Mouse (Mus musculus): ENCODE data around the gene Cotl1. TPM values are rescaled to one million over a fixed set of nuclear protein-coding genes. Genes with fewer than 3 reads are reported as not detected.

Cotl1 gene
- polyA plus RNA-seq, 1 experiment from 2014 or later = 38.1 TPM

DNA sequence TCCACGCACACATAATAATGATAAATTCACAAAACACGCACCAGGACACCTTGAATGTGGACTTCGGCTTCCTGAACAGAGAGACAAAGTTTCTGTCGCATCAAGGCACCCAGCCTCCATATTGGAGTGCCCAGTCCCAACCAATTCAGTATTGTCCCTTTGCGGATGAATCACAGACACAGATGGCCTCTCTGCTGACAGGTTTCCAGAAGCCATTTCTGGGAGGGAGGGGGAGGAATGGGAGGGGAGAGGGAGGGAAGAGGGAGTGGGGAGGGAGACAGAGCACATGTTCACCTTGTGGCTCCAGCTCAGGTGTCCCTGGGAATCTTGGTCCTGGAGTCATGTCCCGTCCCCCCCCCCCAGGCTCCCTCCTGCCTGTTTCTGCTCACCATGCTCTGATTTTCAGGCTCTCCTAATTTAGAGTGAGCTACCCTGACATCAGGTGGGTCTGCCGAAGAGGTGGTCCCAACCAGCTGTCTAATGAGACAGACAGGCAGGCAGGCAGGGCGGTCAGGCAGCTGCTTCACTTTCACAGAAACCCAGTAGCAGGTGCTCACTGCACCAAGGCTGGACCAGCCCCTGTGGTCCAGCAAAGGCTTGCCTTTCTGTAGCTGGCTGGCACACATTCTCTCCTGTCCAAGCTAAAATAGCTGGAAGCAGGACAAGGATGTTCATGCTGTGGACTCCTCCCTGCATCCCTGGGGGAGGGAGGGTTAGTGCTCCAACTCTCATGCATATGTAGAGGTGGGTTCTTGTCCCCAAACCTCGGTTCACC is 51.5 kb downstream of the Cotl1 start:
- H3K36me3 ChIP-seq (ENCODE audit: control insufficient read depth, insufficient read depth) = no peaks in the 10 kb centered on the region
- no peak overlapping the region for H3K9ac ChIP-seq (ENCODE audit: low read depth, low read length)
- 66% methylated on average over 9 of the region's 9 CpGs for WGBS (ENCODE audit: insufficient replicate concordance)
- no peak overlapping the region for H3K4me2 ChIP-seq (ENCODE audit: low read depth, low read length)
- no peak overlapping the region for H3K4me3 ChIP-seq (ENCODE audit: low read depth, low read length)
- peaks cover 16% of the 10 kb centered on the region for H3K4me1 ChIP-seq (ENCODE audit: control insufficient read depth, low read depth, low read length)
- no peak overlapping the region for H3K27ac ChIP-seq (ENCODE audit: low read length)
- ATAC-seq (ENCODE audit: low read depth) = no peak
- H3K27me3 ChIP-seq (ENCODE audit: control insufficient read depth, insufficient read depth, low read depth, low read length) = no peaks in the 10 kb centered on the region
- H3K9me3 ChIP-seq (replicated peaks; ENCODE audit: control insufficient read depth, low read length) = no peaks in the 10 kb centered on the region

DNA sequence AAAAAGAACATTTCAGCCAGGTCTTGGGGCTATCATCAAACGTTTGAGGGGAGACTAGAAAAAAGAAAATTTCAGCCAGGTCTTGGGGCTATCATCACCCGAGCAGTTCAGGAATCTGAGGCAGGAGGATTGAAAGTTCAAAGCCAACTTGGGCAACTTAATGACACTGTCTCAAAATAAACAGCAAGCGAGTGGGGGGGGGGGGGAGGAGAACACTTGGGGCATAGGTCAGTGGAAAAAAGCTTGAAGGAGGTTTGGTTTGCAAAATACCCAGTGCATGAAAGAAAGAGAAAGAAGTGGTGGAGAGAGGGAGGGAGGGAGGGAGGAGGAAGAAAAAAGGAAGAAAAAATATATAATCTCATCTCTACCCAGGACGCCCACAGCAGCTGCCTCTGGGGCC is 53.0 kb downstream of the Cotl1 start:
- no peaks in the 10 kb centered on the region for H3K9me3 ChIP-seq (replicated peaks; ENCODE audit: control insufficient read depth, low read length)
- no peak for ATAC-seq (ENCODE audit: low read depth)
- no peak overlapping the region for H3K4me3 ChIP-seq (ENCODE audit: low read depth, low read length)
- no peak overlapping the region for H3K27ac ChIP-seq (ENCODE audit: low read length)
- no peaks in the 10 kb centered on the region for H3K36me3 ChIP-seq (ENCODE audit: control insufficient read depth, insufficient read depth)
- H3K27me3 ChIP-seq (ENCODE audit: control insufficient read depth, insufficient read depth, low read depth, low read length) = no peaks in the 10 kb centered on the region
- 23% methylated on average over 4 of the region's 4 CpGs for WGBS (ENCODE audit: insufficient replicate concordance)
- no peak overlapping the region for H3K4me2 ChIP-seq (ENCODE audit: low read depth, low read length)
- H3K9ac ChIP-seq (ENCODE audit: low read depth, low read length) = no peak overlapping the region
- H3K4me1 ChIP-seq (ENCODE audit: control insufficient read depth, low read depth, low read length) = peaks cover 16% of the 10 kb centered on the region

DNA sequence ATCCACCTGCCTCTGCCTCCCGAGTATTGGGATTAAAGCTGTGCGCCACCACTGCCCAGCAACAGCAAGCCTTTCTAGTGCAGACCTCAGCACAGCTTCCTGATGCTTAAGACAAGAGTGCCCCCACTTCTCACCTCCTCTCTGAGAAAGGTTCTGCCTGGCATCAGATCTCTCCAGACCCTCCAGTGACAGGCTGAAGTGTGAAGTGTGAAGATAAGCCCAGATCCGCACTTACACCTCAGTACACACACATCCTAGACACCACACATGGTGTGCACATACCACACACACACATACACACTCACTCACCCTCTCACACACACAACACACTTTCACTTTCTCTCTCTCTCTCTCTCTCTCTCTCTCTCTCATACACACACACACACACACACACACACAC is 53.5 kb downstream of the Cotl1 start:
- no peak for ATAC-seq (ENCODE audit: low read depth)
- no peak overlapping the region for H3K4me2 ChIP-seq (ENCODE audit: low read depth, low read length)
- H3K27me3 ChIP-seq (ENCODE audit: control insufficient read depth, insufficient read depth, low read depth, low read length) = no peaks in the 10 kb centered on the region
- H3K9ac ChIP-seq (ENCODE audit: low read depth, low read length) = no peak overlapping the region
- peaks cover 13% of the 10 kb centered on the region for H3K4me1 ChIP-seq (ENCODE audit: control insufficient read depth, low read depth, low read length)
- H3K4me3 ChIP-seq (ENCODE audit: low read depth, low read length) = no peak overlapping the region
- H3K36me3 ChIP-seq (ENCODE audit: control insufficient read depth, insufficient read depth) = no peaks in the 10 kb centered on the region
- WGBS (ENCODE audit: insufficient replicate concordance) = 35% methylated on average over 3 of the region's 3 CpGs
- no peak overlapping the region for H3K27ac ChIP-seq (ENCODE audit: low read length)
- no peaks in the 10 kb centered on the region for H3K9me3 ChIP-seq (replicated peaks; ENCODE audit: control insufficient read depth, low read length)

DNA sequence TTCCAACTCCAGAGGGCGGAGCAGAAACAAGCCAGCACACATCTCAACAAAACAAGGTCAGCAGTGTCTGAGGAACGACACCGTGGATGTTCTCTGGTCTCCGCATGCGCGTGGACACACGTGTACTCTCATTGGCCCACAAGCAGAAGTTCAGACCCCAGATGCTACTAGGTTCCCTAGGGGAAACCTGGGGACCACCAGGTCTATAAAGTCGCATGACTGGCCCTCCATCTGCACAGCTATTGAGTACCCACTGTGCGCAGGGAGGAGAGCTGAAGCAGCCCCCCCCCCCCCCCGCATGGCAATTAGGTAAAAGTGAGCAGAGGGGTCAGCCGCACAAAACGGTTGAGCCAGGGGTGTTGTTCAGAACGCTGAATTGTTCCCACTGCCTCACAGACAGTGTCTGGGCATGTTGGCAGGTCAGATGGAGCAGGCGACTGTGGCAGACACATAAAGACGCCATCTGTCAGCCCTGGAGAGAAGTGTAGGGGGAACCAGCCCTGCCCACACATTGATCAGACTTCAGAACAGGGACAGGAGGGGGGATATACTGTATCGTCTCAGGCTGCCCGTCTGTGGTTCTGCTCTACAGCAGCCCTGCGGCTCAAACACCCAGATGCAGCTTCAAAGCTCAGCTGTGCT is 54.5 kb downstream of the Cotl1 start:
- no peak overlapping the region for H3K4me2 ChIP-seq (ENCODE audit: low read depth, low read length)
- WGBS (ENCODE audit: insufficient replicate concordance) = 57% methylated on average over 18 of the region's 18 CpGs
- H3K27ac ChIP-seq (ENCODE audit: low read length) = no peak overlapping the region
- H3K27me3 ChIP-seq (ENCODE audit: control insufficient read depth, insufficient read depth, low read depth, low read length) = no peaks in the 10 kb centered on the region
- no peak for ATAC-seq (ENCODE audit: low read depth)
- no peak overlapping the region for H3K4me3 ChIP-seq (ENCODE audit: low read depth, low read length)
- H3K9me3 ChIP-seq (replicated peaks; ENCODE audit: control insufficient read depth, low read length) = no peaks in the 10 kb centered on the region
- no peaks in the 10 kb centered on the region for H3K36me3 ChIP-seq (ENCODE audit: control insufficient read depth, insufficient read depth)
- H3K9ac ChIP-seq (ENCODE audit: low read depth, low read length) = no peak overlapping the region
- H3K4me1 ChIP-seq (ENCODE audit: control insufficient read depth, low read depth, low read length) = peaks cover 6% of the 10 kb centered on the region

DNA sequence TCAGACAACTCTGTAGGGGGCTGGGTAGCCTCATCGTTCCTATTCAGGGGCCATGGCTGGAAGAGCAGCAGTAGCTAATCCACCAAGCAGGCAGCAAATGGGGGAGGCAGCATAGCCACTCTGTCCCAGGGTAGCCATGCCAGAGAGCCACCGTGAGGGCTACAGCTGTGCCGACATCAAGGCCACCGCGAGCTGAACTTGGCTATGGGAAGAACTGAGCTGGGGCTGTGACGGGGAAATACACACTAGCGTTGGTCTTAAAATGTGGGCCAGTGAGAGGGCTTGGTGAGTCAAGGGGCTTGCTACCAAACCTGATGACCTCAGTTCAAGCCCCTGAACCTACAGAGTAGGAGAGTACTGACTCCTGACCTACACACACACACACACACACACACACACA is 55.7 kb downstream of the Cotl1 start:
- 71% methylated on average over 7 of the region's 7 CpGs for WGBS (ENCODE audit: insufficient replicate concordance)
- H3K27me3 ChIP-seq (ENCODE audit: control insufficient read depth, insufficient read depth, low read depth, low read length) = no peaks in the 10 kb centered on the region
- peaks cover 3% of the 10 kb centered on the region for H3K4me1 ChIP-seq (ENCODE audit: control insufficient read depth, low read depth, low read length)
- no peaks in the 10 kb centered on the region for H3K9me3 ChIP-seq (replicated peaks; ENCODE audit: control insufficient read depth, low read length)
- H3K4me3 ChIP-seq (ENCODE audit: low read depth, low read length) = no peak overlapping the region
- H3K27ac ChIP-seq (ENCODE audit: low read length) = 0 out of 2 replicates have a peak overlapping the region, but pooled peaks have one; percentile 21
- no peaks in the 10 kb centered on the region for H3K36me3 ChIP-seq (ENCODE audit: control insufficient read depth, insufficient read depth)
- H3K4me2 ChIP-seq (ENCODE audit: low read depth, low read length) = no peak overlapping the region
- ATAC-seq (ENCODE audit: low read depth) = no peak
- no peak overlapping the region for H3K9ac ChIP-seq (ENCODE audit: low read depth, low read length)

DNA sequence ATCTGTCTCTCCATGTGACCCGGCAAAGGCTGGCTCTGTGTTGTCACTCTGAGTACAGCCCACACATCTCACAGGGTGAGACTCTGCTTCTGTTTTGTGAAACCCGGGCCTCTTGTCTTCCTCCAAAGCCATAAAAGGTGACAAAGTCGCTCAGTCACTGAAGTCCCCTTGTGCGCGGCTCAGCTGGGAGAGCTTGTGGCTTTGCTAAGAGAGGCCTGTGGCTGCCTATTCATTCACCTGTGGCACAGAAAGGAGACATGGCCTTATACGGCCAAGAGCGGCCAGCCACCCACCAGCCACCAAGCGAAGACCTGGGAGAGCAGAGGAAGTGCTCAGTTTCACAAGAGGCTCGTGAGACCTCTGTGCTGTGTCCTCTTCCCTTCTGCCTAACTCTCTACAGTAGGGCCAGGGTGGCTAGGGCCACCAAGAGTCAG is 56.2 kb downstream of the Cotl1 start:
- H3K4me1 ChIP-seq (ENCODE audit: control insufficient read depth, low read depth, low read length) = peaks cover 3% of the 10 kb centered on the region
- no peak overlapping the region for H3K4me3 ChIP-seq (ENCODE audit: low read depth, low read length)
- no peaks in the 10 kb centered on the region for H3K27me3 ChIP-seq (ENCODE audit: control insufficient read depth, insufficient read depth, low read depth, low read length)
- peak overlapping the region; percentile 21 for H3K27ac ChIP-seq (ENCODE audit: low read length)
- no peaks in the 10 kb centered on the region for H3K9me3 ChIP-seq (replicated peaks; ENCODE audit: control insufficient read depth, low read length)
- no peaks in the 10 kb centered on the region for H3K36me3 ChIP-seq (ENCODE audit: control insufficient read depth, insufficient read depth)
- 0 out of 2 replicates have a peak, but pooled peaks have one; percentile 16 for ATAC-seq (ENCODE audit: low read depth)
- H3K4me2 ChIP-seq (ENCODE audit: low read depth, low read length) = no peak overlapping the region
- WGBS (ENCODE audit: insufficient replicate concordance) = 37% methylated on average over 9 of the region's 9 CpGs
- H3K9ac ChIP-seq (ENCODE audit: low read depth, low read length) = no peak overlapping the region

DNA sequence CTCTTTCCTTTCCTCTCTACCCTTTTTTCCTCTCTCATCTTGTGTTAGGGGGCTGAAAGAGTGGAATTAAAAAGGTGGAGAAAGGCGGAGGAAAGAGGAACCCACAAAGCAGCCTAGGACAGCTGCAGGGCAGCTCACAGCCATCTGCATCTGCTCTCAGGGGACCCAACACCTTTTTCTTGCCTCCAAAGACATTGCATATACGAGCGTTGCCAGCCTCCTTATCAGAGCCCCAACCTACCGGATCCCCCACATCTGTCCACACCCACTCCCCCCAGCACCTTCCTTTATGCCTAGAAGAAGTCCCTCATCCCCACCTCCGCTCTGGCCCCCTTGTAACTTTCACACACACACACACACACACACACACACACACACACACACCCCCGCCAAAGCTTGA is 56.8 kb downstream of the Cotl1 start:
- Histone ChIP-seq H3K9me3 (replicated peaks; ENCODE audit: control insufficient read depth, low read length) (no peaks in the 10 kb centered on the region), H3K9ac (ENCODE audit: low read depth, low read length) (no peak overlapping the region), H3K4me2 (ENCODE audit: low read depth, low read length) (no peak overlapping the region), H3K27me3 (ENCODE audit: control insufficient read depth, insufficient read depth, low read depth, low read length) (no peaks in the 10 kb centered on the region), H3K27ac (ENCODE audit: low read length) (peak overlapping the region; percentile 21; the same call in 1 of the 2 replicates), H3K36me3 (ENCODE audit: control insufficient read depth, insufficient read depth) (no peaks in the 10 kb centered on the region), H3K4me3 (ENCODE audit: low read depth, low read length) (no peak overlapping the region), H3K4me1 (ENCODE audit: control insufficient read depth, low read depth, low read length) (peaks cover 9% of the 10 kb centered on the region)
- 36% methylated on average over 6 of the region's 6 CpGs for WGBS (ENCODE audit: insufficient replicate concordance)
- no peak for ATAC-seq (ENCODE audit: low read depth)

DNA sequence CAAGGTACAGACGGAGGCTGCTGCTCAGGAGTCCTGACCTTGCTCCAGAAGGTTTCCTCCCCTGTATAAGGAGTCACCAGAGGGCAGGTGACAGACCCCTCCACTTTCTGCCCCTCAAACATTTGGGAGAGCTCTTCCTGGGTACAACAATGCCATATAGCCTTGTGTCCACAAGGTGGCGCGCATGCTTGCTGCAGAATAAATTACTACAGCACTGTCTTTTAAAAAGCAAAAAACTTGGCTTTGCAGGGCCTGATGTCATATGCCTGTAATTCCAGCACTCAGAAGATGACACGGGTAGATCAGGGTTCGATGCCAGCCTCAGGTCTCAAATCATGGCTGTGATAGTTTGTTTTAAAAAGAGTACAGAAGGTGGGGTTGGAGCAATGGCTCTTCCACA is 57.6 kb downstream of the Cotl1 start:
- Histone ChIP-seq H3K9me3 (replicated peaks; ENCODE audit: control insufficient read depth, low read length) (no peaks in the 10 kb centered on the region), H3K4me1 (ENCODE audit: control insufficient read depth, low read depth, low read length) (peaks cover 14% of the 10 kb centered on the region), H3K27me3 (ENCODE audit: control insufficient read depth, insufficient read depth, low read depth, low read length) (no peaks in the 10 kb centered on the region), H3K27ac (ENCODE audit: low read length) (no peak overlapping the region), H3K36me3 (ENCODE audit: control insufficient read depth, insufficient read depth) (no peaks in the 10 kb centered on the region), H3K4me3 (ENCODE audit: low read depth, low read length) (no peak overlapping the region), H3K9ac (ENCODE audit: low read depth, low read length) (no peak overlapping the region), H3K4me2 (ENCODE audit: low read depth, low read length) (no peak overlapping the region)
- no peak for ATAC-seq (ENCODE audit: low read depth)
- 4% methylated on average over 5 of the region's 5 CpGs for WGBS (ENCODE audit: insufficient replicate concordance)

DNA sequence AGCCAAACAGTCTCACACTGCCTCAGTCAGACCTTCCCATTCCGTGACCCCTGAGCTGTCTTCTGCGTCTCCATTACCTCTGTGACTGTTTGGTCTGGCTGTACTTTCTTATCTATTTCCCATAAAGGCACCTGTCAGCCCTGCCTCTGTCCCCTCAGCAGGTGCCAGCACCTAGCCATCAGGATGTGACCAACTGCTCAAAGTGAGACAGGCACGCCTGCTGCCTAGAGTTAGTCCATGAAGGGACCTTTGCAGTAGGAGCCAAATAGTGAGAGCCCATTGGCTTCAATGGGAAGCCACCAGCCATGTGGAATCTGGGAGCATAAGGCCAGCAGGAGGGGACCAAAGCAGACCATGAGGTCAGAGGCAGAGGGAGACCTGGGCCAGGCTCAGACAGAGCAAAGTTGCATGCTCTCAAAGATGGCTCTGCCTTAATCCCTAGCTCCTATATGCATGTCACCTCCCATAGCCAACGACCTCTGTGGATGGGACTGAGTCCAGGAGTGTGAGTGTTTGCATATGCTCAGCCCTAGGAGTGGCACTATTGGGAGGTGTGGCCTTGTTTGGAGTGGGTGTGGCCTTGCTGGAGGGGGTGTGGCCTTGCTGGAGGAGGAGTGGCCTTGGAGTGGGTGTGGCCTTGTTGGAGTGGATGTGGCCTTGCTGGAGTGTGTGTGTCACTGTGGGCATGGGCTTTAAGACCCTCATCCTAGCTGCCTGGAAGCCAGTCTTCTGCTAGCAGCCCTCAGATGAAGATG is 59.1 kb downstream of the Cotl1 start:
- no peak overlapping the region for H3K9ac ChIP-seq (ENCODE audit: low read depth, low read length)
- H3K4me1 ChIP-seq (ENCODE audit: control insufficient read depth, low read depth, low read length) = peaks cover 19% of the 10 kb centered on the region
- no peak overlapping the region for H3K27ac ChIP-seq (ENCODE audit: low read length)
- no peaks in the 10 kb centered on the region for H3K27me3 ChIP-seq (ENCODE audit: control insufficient read depth, insufficient read depth, low read depth, low read length)
- no peak overlapping the region for H3K4me2 ChIP-seq (ENCODE audit: low read depth, low read length)
- 49% methylated on average over 4 of the region's 4 CpGs for WGBS (ENCODE audit: insufficient replicate concordance)
- H3K9me3 ChIP-seq (replicated peaks; ENCODE audit: control insufficient read depth, low read length) = no peaks in the 10 kb centered on the region
- H3K4me3 ChIP-seq (ENCODE audit: low read depth, low read length) = no peak overlapping the region
- no peaks in the 10 kb centered on the region for H3K36me3 ChIP-seq (ENCODE audit: control insufficient read depth, insufficient read depth)
- ATAC-seq (ENCODE audit: low read depth) = no peak
